Mouse (Mus musculus): ENCODE results near the gene Slc16a11.
A peak's percentile ranks its signal among the peaks of the same experiment; 100 is the strongest.

Gene Slc16a11

DNA sequence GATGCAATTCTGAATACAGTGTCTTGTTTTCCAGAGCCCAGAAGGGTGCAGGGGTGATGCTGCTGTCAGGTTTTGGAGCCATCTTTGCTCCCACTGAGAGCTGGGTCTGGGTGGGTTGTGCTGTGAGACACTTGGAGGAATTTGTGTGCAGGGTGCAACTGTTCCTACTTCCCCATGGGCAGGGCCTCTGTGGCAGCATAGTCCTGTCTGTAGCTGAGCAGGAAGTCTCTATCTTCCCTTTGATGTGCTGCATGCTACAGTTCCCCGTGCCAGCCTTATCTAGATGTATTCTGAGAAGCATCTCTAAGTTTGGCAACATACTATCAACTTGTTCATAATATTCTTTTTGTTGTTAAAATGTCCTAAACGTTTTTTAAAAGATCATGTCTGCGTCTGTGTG is 52.7 kb downstream of the Slc16a11 start:
- peak; percentile 65 for DNase-seq

DNA sequence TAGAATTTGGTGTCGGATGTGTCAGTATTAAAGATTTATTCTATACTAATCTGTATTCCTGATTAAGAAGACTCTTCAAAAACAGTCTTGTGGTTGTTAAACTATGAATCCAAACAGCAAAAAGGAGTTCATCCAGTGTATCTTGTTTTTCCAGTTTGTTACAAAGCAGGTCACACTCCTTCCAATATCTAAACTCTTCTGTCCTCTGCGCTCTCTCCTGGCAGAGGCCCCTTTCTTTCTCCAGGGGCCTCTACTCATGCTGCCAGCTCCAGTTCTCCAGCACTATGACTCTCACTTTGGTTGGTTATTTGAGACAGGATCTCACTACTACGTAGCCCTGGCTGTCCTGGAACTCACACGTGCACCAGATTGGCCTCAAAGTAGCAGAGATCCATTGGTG is 53.3 kb downstream of the Slc16a11 start:
- no peak for DNase-seq

Data from thymus, postnatal 25 days (tissue).